Mouse (Mus musculus) embryonic facial prominence, embryonic 14.5 days (tissue): ENCODE measurements at regions not wholly inside any gene's neighbourhood (a gene's known extent, or its start where the extent isn't known, plus 50 kb on each side); places are given as distances from the start of the nearest gene placed in this dataset.

Source experiments
- ATAC-seq: fragments of 200-750 bp; cut with Nextera tagmentation; 2 replicates; pipeline ENCODE4 v1.8.0; 2017; ENCODE audit warnings: low read depth, moderate number of reproducible peaks, moderate TSS enrichment
- DNase-seq: peaks from one replicate; pipeline ENCODE4 v3.0.0-alpha.2; 2015; ENCODE audit warnings: low spot score
- H3K27ac ChIP-seq: fragments of 300-500 bp; sonication (generic); replicated peaks from 2 replicates; pipeline ENCODE4 v1.5.1; 2014; ENCODE audit warnings: low read depth, mild to moderate bottlenecking, low read length, moderate library complexity
- H3K27me3 ChIP-seq: fragments of 300-500 bp; sonication (generic); replicated peaks from 2 replicates; pipeline ENCODE4 v1.6.1; 2014; ENCODE audit warnings: low read length; ENCODE audit not compliant: control insufficient read depth, insufficient read depth
- H3K36me3 ChIP-seq: fragments of 300-500 bp; sonication (generic); 2 replicates; pipeline ENCODE4 v1.6.1; 2014; ENCODE audit warnings: low read length, mixed read lengths; ENCODE audit not compliant: control insufficient read depth, insufficient read depth
- H3K4me1 ChIP-seq: fragments of 300-500 bp; sonication (generic); 2 replicates; pipeline ENCODE4 v1.6.1; 2014; ENCODE audit warnings: antibody characterized with exemption, low read length; ENCODE audit not compliant: control insufficient read depth, insufficient read depth
- H3K4me2 ChIP-seq: fragments of 300-500 bp; sonication (generic); 2 replicates; pipeline ENCODE4 v1.6.1; 2014; ENCODE audit warnings: low read depth, mild to moderate bottlenecking, low read length, moderate library complexity, mixed read lengths
- H3K4me3 ChIP-seq: fragments of 300-500 bp; sonication (generic); 2 replicates; pipeline ENCODE4 v1.5.1; 2014; ENCODE audit warnings: low read depth, mild to moderate bottlenecking, low read length
- H3K9ac ChIP-seq: fragments of 300-500 bp; sonication (generic); 2 replicates; pipeline ENCODE4 v1.6.1; 2014; ENCODE audit warnings: low read depth, mild to moderate bottlenecking, low read length, moderate library complexity, mixed read lengths
- H3K9me3 ChIP-seq: fragments of 300-500 bp; sonication (generic); 2 replicates; pipeline ENCODE4 v1.6.1; 2016; ENCODE audit warnings: low read length; ENCODE audit not compliant: control insufficient read depth
- WGBS: fragments of 180-500 bp; shearing (Covaris S2); extraction: QIAGEN DNeasy Blood & Tissue Kit; methylation state at CpG from one replicate; pipeline ENCODE4 v1.1.7; 2014; 5-methylcytosine and 5-hydroxymethylcytosine counted together

DNA sequence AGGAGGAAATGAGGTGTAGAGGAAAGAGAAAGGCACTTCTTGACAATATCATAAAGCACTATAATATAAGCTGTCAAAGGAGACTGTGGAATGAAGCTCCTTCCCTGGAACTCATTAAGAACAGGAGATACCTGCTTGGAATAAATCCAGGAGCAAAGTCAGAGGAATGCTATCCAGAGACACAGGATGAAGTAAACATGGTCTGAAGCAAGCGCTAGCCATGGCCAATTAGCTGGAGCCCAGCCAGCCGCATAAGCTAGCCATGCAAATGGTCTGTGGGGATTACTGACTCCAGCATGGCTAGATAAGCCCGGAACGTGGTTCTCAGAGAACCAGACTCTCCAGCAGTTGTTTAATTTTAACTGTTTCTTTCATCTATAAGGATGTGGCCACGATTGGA, 54.9 kb upstream of the Gpc3 start:
- DNase-seq, result peak; percentile 59
- Histone ChIP-seq H3K36me3 (no peaks in the 10 kb centered on the region), H3K9me3 (no peaks in the 10 kb centered on the region), H3K9ac (no peak overlapping the region), H3K4me1 (no peaks in the 10 kb centered on the region), H3K27me3 (no peaks in the 10 kb centered on the region), H3K27ac (peak overlapping the region; percentile 33; the same call in 1 of the 2 replicates), H3K4me3 (no peak overlapping the region), H3K4me2 (no peak overlapping the region)
- ATAC-seq, result peak; percentile 30; the same call in 1 of the 2 replicates
- WGBS, result 33% methylated on average over 5 of the region's 5 CpGs

DNA sequence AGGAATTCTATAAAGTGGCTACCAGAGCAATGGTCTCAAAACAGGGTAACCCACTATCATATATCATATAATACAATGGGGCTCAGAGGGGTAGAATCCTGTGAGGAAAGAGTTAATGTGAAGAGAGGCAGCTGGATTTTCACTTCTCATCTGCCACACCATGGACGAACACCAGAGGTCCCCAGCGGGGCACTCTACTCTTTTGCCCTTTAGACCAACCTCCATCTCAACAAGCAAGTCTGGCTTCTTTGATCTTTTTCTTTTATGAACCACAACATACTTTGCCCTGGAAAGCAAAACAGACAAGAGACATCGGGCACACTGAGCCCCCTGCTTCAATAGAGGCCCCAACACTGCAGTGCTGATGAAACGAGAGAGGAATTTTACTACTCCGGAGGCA, 65.3 kb upstream of the Gpc3 start:
- 18% methylated on average over 5 of the region's 5 CpGs for WGBS
- no peaks in the 10 kb centered on the region for H3K27me3 ChIP-seq
- H3K4me3 ChIP-seq, result no peak overlapping the region
- H3K9me3 ChIP-seq, result no peaks in the 10 kb centered on the region
- H3K27ac ChIP-seq, result no peak overlapping the region
- DNase-seq (peak; percentile 12), ATAC-seq (no peak)
- H3K4me2 ChIP-seq, result no peak overlapping the region
- H3K36me3 ChIP-seq, result no peaks in the 10 kb centered on the region
- H3K9ac ChIP-seq, result no peak overlapping the region
- H3K4me1 ChIP-seq, result no peaks in the 10 kb centered on the region

DNA sequence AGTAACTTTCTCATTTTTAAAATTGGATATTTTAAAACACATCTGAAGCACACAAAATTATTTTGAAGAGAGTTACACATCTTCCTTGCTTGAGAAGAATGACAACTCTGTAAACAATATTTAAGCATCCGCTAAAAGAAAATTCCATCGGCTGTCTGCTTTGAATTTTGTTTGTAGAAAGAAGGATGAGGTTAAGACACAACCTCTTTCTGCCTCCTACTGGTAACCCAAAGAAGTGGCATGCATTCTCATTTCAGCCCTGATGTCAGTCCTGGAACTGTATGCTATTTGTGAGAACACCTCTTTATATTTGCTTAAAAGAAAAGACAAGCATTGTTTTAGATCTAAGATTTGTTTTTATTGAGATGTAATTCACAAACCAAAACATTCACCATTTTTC, 80.6 kb upstream of the Gpc3 start:
- H3K36me3 ChIP-seq, result no peaks in the 10 kb centered on the region
- no peaks in the 10 kb centered on the region for H3K9me3 ChIP-seq
- peak; percentile 49 for DNase-seq
- H3K9ac ChIP-seq, result no peak overlapping the region
- WGBS, result 23% methylated on average over 2 of the region's 2 CpGs
- H3K27ac ChIP-seq, result no peak overlapping the region
- H3K4me1 ChIP-seq, result no peaks in the 10 kb centered on the region
- no peak overlapping the region for H3K4me3 ChIP-seq
- H3K27me3 ChIP-seq, result peaks cover 4% of the 10 kb centered on the region; the same call in 1 of the 2 replicates
- H3K4me2 ChIP-seq, result no peak overlapping the region
- no peak for ATAC-seq

DNA sequence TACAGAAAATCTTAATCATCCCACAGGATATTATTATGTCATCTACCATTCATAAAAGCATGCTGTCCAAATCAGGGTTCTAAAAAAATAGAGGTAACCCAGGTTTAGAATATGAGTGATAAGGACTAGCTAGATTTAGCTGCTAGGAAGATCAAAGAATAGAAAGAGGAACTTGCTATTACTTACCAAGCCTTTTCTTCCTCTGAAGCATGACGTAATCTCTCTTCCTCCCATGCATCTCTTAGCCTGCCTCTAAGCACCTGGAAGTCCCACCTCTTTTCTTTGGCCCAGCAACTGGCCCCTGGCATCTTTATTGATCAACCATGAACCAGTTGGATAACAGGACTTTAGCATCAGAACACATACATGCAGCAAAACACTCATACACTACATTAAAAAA, 85.9 kb upstream of the Gpc3 start:
- Histone ChIP-seq H3K4me2 (no peak overlapping the region), H3K9ac (no peak overlapping the region), H3K9me3 (no peaks in the 10 kb centered on the region), H3K4me1 (no peaks in the 10 kb centered on the region), H3K27ac (no peak overlapping the region), H3K27me3 (peaks cover 4% of the 10 kb centered on the region; the same call in 1 of the 2 replicates), H3K36me3 (no peaks in the 10 kb centered on the region), H3K4me3 (no peak overlapping the region)
- DNase-seq (no peak), ATAC-seq (no peak)
- 78% methylated on average over 1 of the region's 1 CpGs for WGBS

DNA sequence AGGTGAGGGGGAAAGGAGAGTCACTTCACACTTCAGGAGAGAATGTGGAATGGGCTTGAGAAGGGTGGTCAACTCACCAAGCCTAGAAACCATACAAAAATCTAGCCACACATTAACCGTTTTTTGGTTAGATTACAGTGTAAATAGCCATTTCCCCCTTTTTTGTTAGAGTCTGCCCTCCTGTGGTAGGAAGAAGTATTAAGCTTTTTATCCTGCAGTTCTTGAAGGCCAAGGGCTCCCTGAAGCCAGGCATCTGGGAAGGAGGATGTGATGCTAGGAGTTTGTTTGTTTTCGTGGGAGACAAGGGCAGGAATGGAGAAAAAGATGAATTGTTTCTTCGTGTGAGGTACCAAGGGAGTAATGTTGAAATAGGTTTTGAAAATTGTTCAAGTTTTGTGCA, 73.5 kb upstream of the Ccdc160 start:
- H3K36me3 ChIP-seq, result no peaks in the 10 kb centered on the region
- ATAC-seq (no peak), DNase-seq (no peak)
- no peaks in the 10 kb centered on the region for H3K9me3 ChIP-seq
- H3K4me3 ChIP-seq, result no peak overlapping the region
- no peaks in the 10 kb centered on the region for H3K4me1 ChIP-seq
- 15% methylated on average over 3 of the region's 3 CpGs for WGBS
- H3K27me3 ChIP-seq, result no peaks in the 10 kb centered on the region
- no peak overlapping the region for H3K4me2 ChIP-seq
- no peak overlapping the region for H3K9ac ChIP-seq
- H3K27ac ChIP-seq, result no peak overlapping the region

DNA sequence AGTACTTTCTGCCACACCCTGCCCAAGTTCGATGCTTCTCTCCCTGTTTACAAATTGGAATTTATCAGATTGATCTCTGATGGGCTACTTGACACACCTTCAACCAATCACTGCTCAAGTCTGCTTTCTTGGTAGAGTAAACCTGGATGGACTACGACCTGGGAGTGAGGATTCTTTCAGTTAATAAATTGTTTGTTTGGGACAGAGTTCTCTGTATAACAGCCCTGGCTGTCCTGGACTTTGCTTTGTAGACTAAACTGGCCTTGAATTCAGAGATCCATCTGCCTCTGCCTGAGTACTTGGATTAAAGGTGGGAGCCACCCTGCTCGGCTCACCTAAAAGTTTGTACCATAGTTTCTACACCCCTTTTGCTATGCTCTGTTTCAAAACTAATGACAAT, 52.9 kb upstream of the Ccdc160 start:
- Histone ChIP-seq H3K9me3 (no peaks in the 10 kb centered on the region), H3K4me2 (no peak overlapping the region), H3K27me3 (peaks cover 10% of the 10 kb centered on the region), H3K4me3 (no peak overlapping the region), H3K36me3 (no peaks in the 10 kb centered on the region), H3K9ac (no peak overlapping the region), H3K4me1 (no peaks in the 10 kb centered on the region), H3K27ac (no peak overlapping the region)
- DNase-seq (no peak), ATAC-seq (no peak)
- WGBS, result 76% methylated on average over 3 of the region's 3 CpGs
